Mouse (Mus musculus) cerebellum, adult 2 months (tissue): ENCODE results near the gene Bcl11b.

Source experiments
- CTCF ChIP-seq: fragments of 200-500 bp; IDR thresholded peaks from 2 replicates; pipeline ENCODE4 v1.5.1; 2011; ENCODE audit warnings: low read depth, mild to moderate bottlenecking, control low read depth, low read length, moderate library complexity, borderline replicate concordance; ENCODE audit not compliant: insufficient read depth
- POLR2A ChIP-seq: fragments of 200-500 bp; IDR thresholded peaks from 2 replicates; pipeline ENCODE4 v1.6.1; 2011; ENCODE audit warnings: low read length, control low read depth, borderline replicate concordance; ENCODE audit not compliant: insufficient read depth

GRCm38 (mm10) chr12:107970637-107971036, 32.8 kb downstream of the Bcl11b start:
- TF ChIP-seq POLR2A (no peak), CTCF (no peak)
